In genomic region chr14:27741248-27741916, GRCm38 (mm10) we compare ENCODE assay signal across 8 mouse cellular contexts.
DNase-seq lines count a peak whose midpoint lies in the region; ATAC-seq and TF ChIP-seq lines count a peak whose summit lies in the region.

No protein-coding gene starts in this region.

- no peak overlapping the region for H3K4me2 ChIP-seq in intestine, postnatal 0 days (replicated peaks; ENCODE audit: low read depth)
- no peak overlapping the region for H3K4me2 ChIP-seq in intestine, embryonic 16.5 days (ENCODE audit: low read depth, low read length)
- no peak overlapping the region for H3K4me2 ChIP-seq in hindbrain, embryonic 14.5 days (replicated peaks)
- H3K4me2 ChIP-seq in midbrain, embryonic 14.5 days (ENCODE audit: low read length) = no peak overlapping the region

- H3K9me3 ChIP-seq in intestine, postnatal 0 days (ENCODE audit: control insufficient read depth) = no peaks in the 10 kb centered on the region
- H3K9me3 ChIP-seq in intestine, embryonic 16.5 days (ENCODE audit: control insufficient read depth, low read length) = no peaks in the 10 kb centered on the region
- no peaks in the 10 kb centered on the region for H3K9me3 ChIP-seq in hindbrain, embryonic 14.5 days (ENCODE audit: control insufficient read depth, low read length)
- no peaks in the 10 kb centered on the region for H3K9me3 ChIP-seq in midbrain, embryonic 14.5 days (ENCODE audit: control insufficient read depth, low read length)

- no peaks in the 10 kb centered on the region for H3K27me3 ChIP-seq in intestine, postnatal 0 days (replicated peaks; ENCODE audit: control insufficient read depth, insufficient read depth, low read length)
- no peaks in the 10 kb centered on the region for H3K27me3 ChIP-seq in intestine, embryonic 16.5 days (replicated peaks; ENCODE audit: control insufficient read depth, insufficient read depth, low read length)
- H3K27me3 ChIP-seq in hindbrain, embryonic 14.5 days (ENCODE audit: control insufficient read depth, insufficient read depth, low read length) = no peaks in the 10 kb centered on the region
- H3K27me3 ChIP-seq in midbrain, embryonic 14.5 days (ENCODE audit: control insufficient read depth, insufficient read depth, low read length) = no peaks in the 10 kb centered on the region

- no peak overlapping the region for H3K4me3 ChIP-seq in intestine, postnatal 0 days (ENCODE audit: low read depth, low read length)
- H3K4me3 ChIP-seq in intestine, embryonic 16.5 days (ENCODE audit: low read length) = no peak overlapping the region
- H3K4me3 ChIP-seq in hindbrain, embryonic 14.5 days (replicated peaks; ENCODE audit: low read length) = no peak overlapping the region
- H3K4me3 ChIP-seq in midbrain, embryonic 14.5 days (replicated peaks; ENCODE audit: low read depth, low read length) = no peak overlapping the region

- TF ChIP-seq CTCF in intestine, postnatal 0 days (IDR thresholded peaks at IDR 0.05; ENCODE audit: low read depth) = peak; percentile 90

- ATAC-seq in intestine, postnatal 0 days = no peak
- no peak for ATAC-seq in intestine, embryonic 16.5 days
- no peak for ATAC-seq in hindbrain, embryonic 14.5 days (ENCODE audit: low FRiP score)
- no peak for ATAC-seq in midbrain, embryonic 14.5 days (ENCODE audit: low FRiP score, low TSS enrichment)

- H3K36me3 ChIP-seq in intestine, postnatal 0 days (ENCODE audit: control insufficient read depth, insufficient read depth) = no peaks in the 10 kb centered on the region
- no peaks in the 10 kb centered on the region for H3K36me3 ChIP-seq in intestine, embryonic 16.5 days (ENCODE audit: control insufficient read depth, insufficient read depth, low read length)
- H3K36me3 ChIP-seq in hindbrain, embryonic 14.5 days (replicated peaks; ENCODE audit: control insufficient read depth, insufficient read depth) = no peaks in the 10 kb centered on the region
- no peaks in the 10 kb centered on the region for H3K36me3 ChIP-seq in midbrain, embryonic 14.5 days (ENCODE audit: control insufficient read depth, insufficient read depth, low read length)

- H3K27ac ChIP-seq in intestine, postnatal 0 days (ENCODE audit: low read depth, low read length) = no peak overlapping the region
- no peak overlapping the region for H3K27ac ChIP-seq in intestine, embryonic 16.5 days (ENCODE audit: low read length)
- no peak overlapping the region for H3K27ac ChIP-seq in hindbrain, embryonic 14.5 days
- H3K27ac ChIP-seq in midbrain, embryonic 14.5 days (replicated peaks; ENCODE audit: low read depth, low read length) = no peak overlapping the region

- peak; percentile 78 for DNase-seq in adrenal gland, postnatal 10 days
- peak; percentile 87 for DNase-seq in embryo, embryonic 10.5 days (ENCODE audit: low spot score)
- peak; percentile 93 for DNase-seq in hindbrain, embryonic 14.5 days (ENCODE audit: low spot score)
- DNase-seq in left cerebral cortex, adult 8-10 months (ENCODE audit: low spot score in 2 of 2) = peak; percentile 41 to 56
- DNase-seq in midbrain, embryonic 14.5 days = peak; percentile 92
- DNase-seq in thymus, postnatal 0 days (ENCODE audit: low spot score) = peak; percentile 44

- no peak overlapping the region for H3K9ac ChIP-seq in intestine, postnatal 0 days (ENCODE audit: low read depth, low read length)
- no peak overlapping the region for H3K9ac ChIP-seq in intestine, embryonic 16.5 days (ENCODE audit: low read depth, low read length)
- H3K9ac ChIP-seq in hindbrain, embryonic 14.5 days = no peak overlapping the region
- H3K9ac ChIP-seq in midbrain, embryonic 14.5 days (replicated peaks; ENCODE audit: low read length) = no peak overlapping the region

- 15% methylated on average over 3 of the region's 3 CpGs for WGBS in intestine, postnatal 0 days
- 22% methylated on average over 3 of the region's 3 CpGs for WGBS in intestine, embryonic 16.5 days
- WGBS in hindbrain, embryonic 14.5 days = 28% methylated on average over 3 of the region's 3 CpGs
- WGBS in midbrain, embryonic 14.5 days = 26% methylated on average over 3 of the region's 3 CpGs

- no peaks in the 10 kb centered on the region for H3K4me1 ChIP-seq in intestine, postnatal 0 days (replicated peaks; ENCODE audit: control insufficient read depth, insufficient read depth, low read length)
- no peaks in the 10 kb centered on the region for H3K4me1 ChIP-seq in intestine, embryonic 16.5 days (ENCODE audit: control insufficient read depth, insufficient read depth, low read length)
- peaks cover 18% of the 10 kb centered on the region for H3K4me1 ChIP-seq in hindbrain, embryonic 14.5 days (replicated peaks; ENCODE audit: control insufficient read depth, insufficient read depth, low read length)
- H3K4me1 ChIP-seq in midbrain, embryonic 14.5 days (ENCODE audit: control insufficient read depth, insufficient read depth, low read length) = peaks cover 23% of the 10 kb centered on the region; the same call in 1 of the 2 replicates
